Mouse (Mus musculus) heart, postnatal 10 days (tissue): ENCODE data around the gene Des. TPM values are rescaled to one million over a fixed set of nuclear protein-coding genes. Genes with fewer than 3 reads are reported as not detected.

Source experiments
- DNase-seq, 2 experiments: peaks; one replicate each; pipeline ENCODE4 v3.0.0; 2021
- intact Hi-C: fragments of 180-260 bp; cut with DNase I; formaldehyde crosslinking; loops from one replicate; pipeline ENCODE4 v1.15.1; 2025
- total RNA-seq, 2 experiments: library from RNA; stranded (reverse); gene quantifications; 2 replicates each; pipeline ENCODE4 v1.2.3; 2021

Des gene
- total RNA-seq, result 100 to 1,000 TPM; 909 to 916 TPM

- DNase-seq, result peak; percentile 88 to 92
- intact Hi-C loops, result loop anchor here (2.0 kb wide), 1 partner anchor 16 kb away; no protein-coding TSS in a partner anchor
Measured at GRCm38 (mm10) chr1:75360112-75361031, at the start of gene Des. Gene Des (plus strand): TSS chr1:75360329.

- intact Hi-C loops, result no loop called here
- no peak for DNase-seq
Measured at GRCm38 (mm10) chr1:75311694-75312093, 48.4 kb upstream of the Des start.

GRCm38 (mm10) chr1:75315011-75315410, 45.1 kb upstream of the Des start:
- intact Hi-C loops, result no loop called here
- no peak for DNase-seq

- DNase-seq, result peak in 1 of 2 experiments; percentile 21
- intact Hi-C loops, result no loop called here
Measured at GRCm38 (mm10) chr1:75315456-75316365, 44.4 kb upstream of the Des start.

GRCm38 (mm10) chr1:75316861-75317240, 43.3 kb upstream of the Des start:
- intact Hi-C loops, result no loop called here
- peak; percentile 89 to 93 for DNase-seq

GRCm38 (mm10) chr1:75317241-75318201, 42.6 kb upstream of the Des start, which contains the start of gene Dnpep:
Gene Dnpep (minus strand): TSS chr1:75317990.
- intact Hi-C loops, result no loop called here
- peak; percentile 100 for DNase-seq

- no peak for DNase-seq
- intact Hi-C loops, result no loop called here
Measured at GRCm38 (mm10) chr1:75318301-75318700, 41.8 kb upstream of the Des start.

- intact Hi-C loops, result no loop called here
- no peak for DNase-seq
Measured at GRCm38 (mm10) chr1:75318736-75319135, 41.4 kb upstream of the Des start.

- intact Hi-C loops, result no loop called here
- DNase-seq, result no peak
Measured at GRCm38 (mm10) chr1:75319166-75319565, 41.0 kb upstream of the Des start.

GRCm38 (mm10) chr1:75327461-75327860, 32.7 kb upstream of the Des start:
- no peak for DNase-seq
- intact Hi-C loops, result no loop called here

- DNase-seq, result no peak
- intact Hi-C loops, result no loop called here
Measured at GRCm38 (mm10) chr1:75331271-75331670, 28.9 kb upstream of the Des start.

- intact Hi-C loops, result no loop called here
Measured at GRCm38 (mm10) chr1:75336461-75336860, 23.7 kb upstream of the Des start.

GRCm38 (mm10) chr1:75337097-75337496, 23.0 kb upstream of the Des start:
- no peak for DNase-seq
- intact Hi-C loops, result no loop called here

More at GRCm38 (mm10) chr1:75336461-75336860, 23.7 kb upstream of the Des start:
- DNase-seq, result no peak

- intact Hi-C loops, result no loop called here
- no peak for DNase-seq
Measured at GRCm38 (mm10) chr1:75338091-75338694, 21.9 kb upstream of the Des start.

- no peak for DNase-seq
- intact Hi-C loops, result no loop called here
Measured at GRCm38 (mm10) chr1:75339337-75339736, 20.8 kb upstream of the Des start.

GRCm38 (mm10) chr1:75340519-75340918, 19.6 kb upstream of the Des start:
- intact Hi-C loops, result loop anchor here (5.0 kb wide), 1 partner anchor 107 kb away; no protein-coding TSS in a partner anchor

GRCm38 (mm10) chr1:75342874-75343416, 17.2 kb upstream of the Des start:
- peak; percentile 80 to 84 for DNase-seq
- intact Hi-C loops, result loop anchor here (1.0 to 5.0 kb wide), 2 partner anchors 104 to 124 kb away; no protein-coding TSS in a partner anchor

More at GRCm38 (mm10) chr1:75340519-75340918, 19.6 kb upstream of the Des start:
- DNase-seq, result no peak

GRCm38 (mm10) chr1:75344291-75345035, 15.7 kb upstream of the Des start:
- intact Hi-C loops, result loop anchor here (2.0 to 5.0 kb wide), 2 partner anchors 16 to 103 kb away; partner anchors contain the start of gene Des
- DNase-seq, result peak; percentile 40 to 52
